Comparison of ENCODE assay signal across 28 mouse cellular contexts in genomic region chr10:56519041-56519440, GRCm38 (mm10).
DNase-seq lines count a peak whose midpoint lies in the region; ATAC-seq lines count a peak whose summit lies in the region.
"Had no signal": no experiment of that assay in that cellular context is flagged by ENCODE, and none has a peak within 500 bp of the region (broad histone marks: within the 10 kb centered on the region; RNA-seq: fewer than 3 reads in every experiment).

No protein-coding gene starts in this region.

- no peaks in the 10 kb centered on the region for H3K36me3 ChIP-seq in heart, embryonic 12.5 days
- H3K36me3 ChIP-seq: G1E; midbrain, embryonic 10.5 days; neural tube, embryonic 12.5 days had no signal

- no peak overlapping the region for H3K9ac ChIP-seq in heart, embryonic 12.5 days
- H3K9ac ChIP-seq: hindbrain, embryonic 14.5 days; liver, embryonic 14.5 days; neural tube, embryonic 12.5 days had no signal

- no peak for ATAC-seq in heart, embryonic 12.5 days (ENCODE audit: insufficient number of reproducible peaks, low FRiP score)
- ATAC-seq: forebrain, embryonic 14.5 days; intestine, postnatal 0 days had no signal

- peak; percentile 57 for DNase-seq in adrenal gland, adult 2 months
- no peak for DNase-seq in adrenal gland, postnatal 25 days
- DNase-seq in heart, adult 9 months (ENCODE audit: low spot score in 2 of 2) = peak; percentile 5 to 13
- peak; percentile 10 for DNase-seq in adipocyte (ENCODE audit: low spot score)
- DNase-seq in fat pad, adult 2 months (ENCODE audit: extremely low read depth, low read depth, low spot score) = peak; percentile 83
- no peak for DNase-seq in cerebellum, postnatal 25 days
- DNase-seq: cerebellum, adult 2 months; cerebellum, postnatal 14 days; gastrocnemius, postnatal 36 days; kidney, adult 9 months; kidney, postnatal 14 days; liver; lung, adult 2 months; lung, postnatal 14 days; right cerebral cortex, postnatal 25 days; spleen, adult 18-20 months; thymus, adult 2 months; thymus, postnatal 36 days had no signal

- no peaks in the 10 kb centered on the region for H3K27me3 ChIP-seq in heart, embryonic 12.5 days (replicated peaks)
- H3K27me3 ChIP-seq: neural tube, embryonic 12.5 days had no signal

- no peak overlapping the region for H3K4me2 ChIP-seq in heart, embryonic 12.5 days
- H3K4me2 ChIP-seq: heart, embryonic 11.5 days; hindbrain, embryonic 14.5 days; neural tube, embryonic 12.5 days had no signal

- WGBS in heart, embryonic 12.5 days = 73% methylated on average over 1 of the region's 1 CpGs

- H3K9me3 ChIP-seq in heart, embryonic 12.5 days (replicated peaks) = no peaks in the 10 kb centered on the region
- H3K9me3 ChIP-seq: G1E; midbrain, embryonic 10.5 days; neural tube, embryonic 12.5 days had no signal

- no peak overlapping the region for H3K4me3 ChIP-seq in heart, embryonic 12.5 days
- H3K4me3 ChIP-seq: midbrain, embryonic 10.5 days; myocyte; neural tube, embryonic 12.5 days had no signal

- no peaks in the 10 kb centered on the region for H3K4me1 ChIP-seq in heart, embryonic 12.5 days (replicated peaks)
- H3K4me1 ChIP-seq: midbrain, embryonic 10.5 days; neural tube, embryonic 12.5 days had no signal

- no peak overlapping the region for H3K27ac ChIP-seq in heart, embryonic 12.5 days (ENCODE audit: poor library complexity, severe bottlenecking)
- H3K27ac ChIP-seq: hindbrain, embryonic 14.5 days; liver, embryonic 14.5 days; midbrain, embryonic 10.5 days; neural tube, embryonic 12.5 days had no signal

Comparison
In these comparisons a context has a peak if more than half of its experiments do, and no peak if none do; other contexts are left out.
1. DNase-seq: peak in adrenal gland, adult 2 months (single experiment), heart, adult 9 months (2 of 2), adipocyte (single experiment) and fat pad, adult 2 months (single experiment); none in adrenal gland, postnatal 25 days (single experiment) and cerebellum, postnatal 25 days (0 of 2).